Mouse (Mus musculus) embryonic fibroblast, embryonic 13.5 days (primary cell): ENCODE measurements at regions not wholly inside any gene's neighbourhood (a gene's known extent, or its start where the extent isn't known, plus 50 kb on each side); places are given as distances from the start of the nearest gene placed in this dataset.

Experiments used
- CTCF ChIP-seq: IDR thresholded peaks from 2 replicates; pipeline ENCODE4 v1.5.1; 2011; ENCODE audit warnings: mild to moderate bottlenecking, control low read depth, low read length, moderate library complexity, borderline replicate concordance; ENCODE audit not compliant: insufficient read depth
- POLR2A ChIP-seq: IDR thresholded peaks from 2 replicates; pipeline ENCODE4 v1.6.1; 2011; ENCODE audit warnings: low read depth, mild to moderate bottlenecking, control low read depth, low read length, moderate library complexity

DNA sequence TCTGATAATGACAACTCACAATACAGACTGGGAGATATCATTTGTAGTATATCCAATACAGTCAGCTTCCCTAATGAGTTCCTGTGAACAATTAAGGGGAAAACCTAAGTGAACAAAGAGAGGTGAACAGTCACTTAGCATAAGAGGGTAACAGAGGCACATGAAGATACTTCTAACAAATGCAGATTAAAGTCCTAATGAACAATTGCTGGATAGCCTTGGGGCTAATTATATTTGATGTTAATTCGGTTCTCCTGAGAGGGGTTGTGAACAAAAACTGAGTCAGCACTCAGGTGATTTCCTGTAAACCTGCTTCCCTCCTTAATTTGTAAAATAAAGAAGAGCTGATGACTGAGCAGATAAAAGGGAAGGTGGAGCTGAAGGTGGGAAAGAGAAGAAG, 1672.1 kb downstream of the 4930444P10Rik start:
- TF ChIP-seq POLR2A (no peak), CTCF (no peak)
